Mouse (Mus musculus) liver, embryonic 16.5 days (tissue): ENCODE data around the gene Misp. TPM values are rescaled to one million over a fixed set of nuclear protein-coding genes. Genes with fewer than 3 reads are reported as not detected.
A peak's percentile ranks its signal among the peaks of the same experiment; 100 is the strongest.

ENCODE experiments used
- ATAC-seq: fragments of 200-750 bp; cut with Nextera tagmentation; 2 replicates; pipeline ENCODE4 v1.8.0; 2017; ENCODE audit warnings: low read depth, mild to moderate bottlenecking, moderate number of reproducible peaks, moderate library complexity
- H3K27ac ChIP-seq: fragments of 300-500 bp; sonication (generic); 2 replicates; pipeline ENCODE4 v1.5.1; 2014; ENCODE audit warnings: mild to moderate bottlenecking, low read length
- H3K27me3 ChIP-seq: fragments of 300-500 bp; sonication (generic); 2 replicates; pipeline ENCODE4 v1.6.1; 2014; ENCODE audit warnings: low read depth, low read length, mixed read lengths; ENCODE audit not compliant: control insufficient read depth, insufficient read depth
- H3K36me3 ChIP-seq: fragments of 300-500 bp; sonication (generic); 2 replicates; pipeline ENCODE4 v1.6.1; 2014; ENCODE audit warnings: mild to moderate bottlenecking; ENCODE audit not compliant: control insufficient read depth, insufficient read depth
- H3K4me1 ChIP-seq: fragments of 300-500 bp; sonication (generic); 2 replicates; pipeline ENCODE4 v1.6.1; 2014; ENCODE audit warnings: low read depth, low read length, mixed read lengths; ENCODE audit not compliant: control insufficient read depth
- H3K4me2 ChIP-seq: fragments of 300-500 bp; sonication (generic); 2 replicates; pipeline ENCODE4 v1.6.1; 2014; ENCODE audit warnings: low read depth, low read length, mixed read lengths
- H3K4me3 ChIP-seq: fragments of 300-500 bp; sonication (generic); 2 replicates; pipeline ENCODE4 v1.5.1; 2014; ENCODE audit warnings: low read depth, mild to moderate bottlenecking, low read length
- H3K9ac ChIP-seq: fragments of 300-500 bp; sonication (generic); 2 replicates; pipeline ENCODE4 v1.6.1; 2014; ENCODE audit warnings: low read depth, low read length
- H3K9me3 ChIP-seq: fragments of 300-500 bp; sonication (generic); replicated peaks from 2 replicates; pipeline ENCODE4 v1.6.1; 2016; ENCODE audit warnings: low read length; ENCODE audit not compliant: control insufficient read depth
- WGBS: fragments of 180-500 bp; shearing (Covaris S2); extraction: QIAGEN DNeasy Blood & Tissue Kit; methylation state at CpG from one replicate; pipeline ENCODE4 v1.1.7; 2014; ENCODE audit not compliant: insufficient replicate concordance; 5-methylcytosine and 5-hydroxymethylcytosine counted together
- polyA plus RNA-seq: library from polyadenylated mRNA; unstranded; fragments of >200 nt; fragmentation: Nextera tagmentation; extraction: Ambion mirVana; gene quantifications from 2 replicates; pipeline ENCODE4 v1.2.1, GENCODE M21; 2015

Misp gene
- polyA plus RNA-seq, 1 experiment from 2014 or later = 1.4 TPM

DNA sequence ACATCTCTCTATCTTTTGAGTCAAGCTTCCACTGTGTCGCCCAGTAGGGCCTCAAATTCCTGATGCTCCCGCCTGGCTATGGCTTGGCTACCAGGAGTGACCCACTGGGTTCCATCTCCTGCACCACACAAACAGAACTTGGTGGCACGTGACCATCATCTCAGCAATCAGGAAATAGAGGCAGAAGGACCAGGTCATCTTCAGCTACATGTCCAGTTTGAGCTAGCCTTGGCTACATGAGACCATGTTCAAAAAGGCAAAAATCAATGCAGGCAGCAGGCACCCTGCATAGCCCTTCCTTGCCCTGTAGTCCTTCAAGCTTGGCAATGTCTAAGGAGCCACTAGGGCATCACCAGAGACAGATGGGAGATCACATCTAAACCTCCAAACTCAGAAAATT lies 19.3 kb downstream of the Misp start:
- no peaks in the 10 kb centered on the region for H3K9me3 ChIP-seq
- H3K4me3 ChIP-seq = no peak overlapping the region
- 60% methylated on average over 3 of the region's 3 CpGs for WGBS
- H3K36me3 ChIP-seq = no peaks in the 10 kb centered on the region
- no peak overlapping the region for H3K4me2 ChIP-seq
- ATAC-seq = no peak
- H3K9ac ChIP-seq = no peak overlapping the region
- no peak overlapping the region for H3K27ac ChIP-seq
- no peaks in the 10 kb centered on the region for H3K27me3 ChIP-seq
- peaks cover 5% of the 10 kb centered on the region for H3K4me1 ChIP-seq

DNA sequence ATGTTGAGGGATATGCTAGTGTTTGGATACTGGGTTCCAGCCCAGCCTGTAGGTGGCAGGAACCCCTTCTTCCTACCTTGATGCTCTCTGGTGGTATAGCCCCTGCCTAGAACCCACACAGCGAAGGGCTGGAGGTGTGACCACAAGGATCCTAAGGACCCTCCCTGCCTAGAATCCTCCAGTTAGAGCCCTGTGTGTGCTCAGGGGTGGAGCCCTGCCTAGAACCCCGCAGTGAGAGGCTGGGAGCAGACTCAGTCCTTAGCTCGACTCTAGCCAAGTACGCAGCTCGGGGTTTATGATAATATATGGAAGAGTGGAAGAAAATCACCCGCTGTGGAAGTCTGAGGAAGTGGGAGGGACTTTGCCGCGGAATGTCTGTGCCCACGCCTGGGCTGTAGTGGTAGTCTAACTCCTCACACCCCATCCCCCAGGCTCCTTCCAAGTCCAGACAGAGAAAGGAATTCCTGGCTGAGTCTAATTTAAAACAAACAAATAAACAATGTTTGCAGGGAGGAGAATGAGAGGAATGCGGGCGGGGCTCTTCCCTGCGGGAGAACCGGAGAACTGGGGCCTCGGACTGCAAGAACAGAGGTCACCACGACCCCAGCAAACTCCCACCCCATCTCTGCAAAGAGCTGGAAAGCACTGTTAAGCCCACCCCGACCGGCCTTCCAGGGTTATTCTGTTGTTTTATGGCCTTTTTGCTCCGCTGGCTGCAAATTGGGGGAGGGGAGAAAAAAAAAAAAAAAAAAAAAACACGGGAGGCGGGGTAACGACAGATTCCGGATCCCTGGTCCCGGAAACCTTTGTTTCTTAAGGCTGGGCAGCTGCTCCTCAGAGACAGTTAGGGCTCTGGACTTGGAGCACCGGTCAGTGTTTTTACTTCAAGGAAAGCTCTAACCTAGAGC lies 20.1 kb downstream of the Misp start:
- Histone ChIP-seq H3K4me3 (peak overlapping the region; percentile 55), H3K4me1 (peaks cover 5% of the 10 kb centered on the region), H3K4me2 (peak overlapping the region; percentile 68), H3K9ac (peak overlapping the region; percentile 31), H3K27ac (peak overlapping the region; percentile 60), H3K36me3 (no peaks in the 10 kb centered on the region), H3K27me3 (no peaks in the 10 kb centered on the region), H3K9me3 (no peaks in the 10 kb centered on the region)
- WGBS = under 1% methylated on average over 24 of the region's 24 CpGs
- peak; percentile 77 for ATAC-seq

DNA sequence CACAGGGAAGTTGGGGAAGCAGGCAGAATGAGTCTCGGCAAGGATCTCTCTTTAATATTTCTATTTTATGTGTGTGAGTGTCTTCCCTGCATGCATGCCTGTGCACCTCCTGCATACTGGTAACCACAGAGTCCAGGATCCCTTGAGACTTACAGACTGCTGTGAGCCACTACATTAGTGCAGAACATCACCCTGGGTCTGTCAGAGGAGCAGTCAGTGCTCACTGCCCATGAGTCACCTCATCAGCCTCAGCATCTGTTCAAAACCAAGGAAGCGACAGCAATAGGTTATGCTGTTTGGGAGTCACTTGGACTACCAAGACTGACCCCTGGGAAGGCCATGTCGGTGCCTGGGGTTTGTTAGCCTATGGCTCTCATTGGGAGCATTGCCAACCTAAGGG lies 21.5 kb downstream of the Misp start:
- Histone ChIP-seq H3K9me3 (no peaks in the 10 kb centered on the region), H3K4me1 (peaks cover 5% of the 10 kb centered on the region), H3K4me2 (no peak overlapping the region), H3K27ac (no peak overlapping the region), H3K9ac (no peak overlapping the region), H3K4me3 (no peak overlapping the region), H3K36me3 (no peaks in the 10 kb centered on the region), H3K27me3 (no peaks in the 10 kb centered on the region)
- no peak for ATAC-seq
- 66% methylated on average over 3 of the region's 3 CpGs for WGBS

DNA sequence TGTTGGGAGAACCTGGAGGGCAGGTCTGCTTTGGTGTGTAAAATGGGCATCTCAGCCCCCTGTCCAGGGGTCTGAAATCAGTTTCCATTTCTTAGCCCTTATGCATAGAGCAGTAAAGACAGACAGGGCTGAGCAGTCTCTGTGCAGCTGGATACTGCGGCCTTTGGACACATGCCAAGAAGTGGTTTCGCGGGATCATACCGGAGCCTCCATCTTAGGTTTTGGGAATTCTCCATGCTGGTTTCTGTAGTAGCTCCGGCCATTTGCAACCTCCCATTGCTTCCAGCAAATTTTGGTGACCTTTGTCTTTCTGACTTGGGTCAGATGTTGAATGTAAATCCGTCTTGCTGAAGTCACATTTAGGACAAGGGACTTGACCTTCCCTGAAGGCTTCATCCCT lies 22.7 kb downstream of the Misp start:
- Histone ChIP-seq H3K27me3 (no peaks in the 10 kb centered on the region), H3K9me3 (no peaks in the 10 kb centered on the region), H3K4me3 (no peak overlapping the region), H3K27ac (no peak overlapping the region), H3K4me1 (peaks cover 5% of the 10 kb centered on the region), H3K9ac (no peak overlapping the region), H3K36me3 (no peaks in the 10 kb centered on the region), H3K4me2 (no peak overlapping the region)
- ATAC-seq = no peak
- WGBS = 76% methylated on average over 6 of the region's 6 CpGs

- no peak overlapping the region for H3K27ac ChIP-seq
- peaks cover 3% of the 10 kb centered on the region for H3K4me1 ChIP-seq
- H3K9ac ChIP-seq = no peak overlapping the region
- ATAC-seq = no peak
- H3K36me3 ChIP-seq = no peaks in the 10 kb centered on the region
- H3K9me3 ChIP-seq = no peaks in the 10 kb centered on the region
- H3K27me3 ChIP-seq = no peaks in the 10 kb centered on the region
- no peak overlapping the region for H3K4me3 ChIP-seq
- WGBS = 45% methylated on average over 5 of the region's 5 CpGs
- H3K4me2 ChIP-seq = no peak overlapping the region
Measured at GRCm38 (mm10) chr10:79846553-79846952, 25.8 kb downstream of the Misp start.

DNA sequence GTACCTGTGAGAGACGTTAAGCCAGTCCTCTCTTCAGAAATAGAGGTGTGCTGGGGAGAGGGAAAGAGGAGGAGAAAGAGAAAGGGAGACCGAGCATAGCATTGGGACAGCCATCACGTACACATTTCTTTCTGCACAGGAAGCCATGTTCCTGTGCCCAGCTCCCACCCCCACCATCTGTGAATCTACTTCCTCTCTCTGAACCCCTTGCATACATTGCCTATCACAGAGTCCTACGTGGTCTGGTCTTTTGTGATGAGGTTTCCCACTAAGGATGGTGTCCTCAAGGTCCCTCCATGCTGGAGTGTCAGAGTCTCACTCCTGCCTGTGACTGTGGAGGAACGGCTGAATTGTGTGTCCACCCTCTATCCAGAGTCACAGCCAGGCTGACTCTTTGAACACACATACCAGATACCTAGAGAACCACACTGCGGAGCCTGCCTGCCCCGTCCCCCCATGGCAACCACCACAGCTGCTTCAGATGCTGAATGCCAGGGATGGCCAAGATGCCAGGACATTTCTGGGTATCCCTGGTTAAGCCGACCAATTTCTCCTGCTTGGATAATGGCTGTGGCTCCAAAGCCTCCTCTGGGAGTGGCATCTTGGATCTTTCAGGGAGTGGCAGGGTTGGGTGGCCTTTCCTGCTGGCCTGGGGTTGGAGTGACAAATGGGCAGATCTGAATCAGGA lies 29.3 kb downstream of the Misp start:
- no peak for ATAC-seq
- H3K4me3 ChIP-seq = no peak overlapping the region
- H3K9ac ChIP-seq = no peak overlapping the region
- H3K36me3 ChIP-seq = no peaks in the 10 kb centered on the region
- no peaks in the 10 kb centered on the region for H3K27me3 ChIP-seq
- 43% methylated on average over 8 of the region's 8 CpGs for WGBS
- no peak overlapping the region for H3K4me2 ChIP-seq
- H3K27ac ChIP-seq = no peak overlapping the region
- peaks cover 28% of the 10 kb centered on the region for H3K4me1 ChIP-seq
- H3K9me3 ChIP-seq = no peaks in the 10 kb centered on the region

- ATAC-seq = no peak
- Histone ChIP-seq H3K4me3 (no peak overlapping the region), H3K4me2 (no peak overlapping the region), H3K27me3 (no peaks in the 10 kb centered on the region), H3K4me1 (peaks cover 37% of the 10 kb centered on the region), H3K9me3 (no peaks in the 10 kb centered on the region), H3K27ac (peak overlapping the region; percentile 98), H3K36me3 (peaks cover 5% of the 10 kb centered on the region), H3K9ac (no peak overlapping the region; the same call in 1 of the 2 replicates)
- 49% methylated on average over 3 of the region's 3 CpGs for WGBS
Measured at GRCm38 (mm10) chr10:79851653-79852052, 30.9 kb downstream of the Misp start.

GRCm38 (mm10) chr10:79852107-79852789 lies 31.5 kb downstream of the Misp start:
- peaks cover 10% of the 10 kb centered on the region for H3K36me3 ChIP-seq
- H3K9ac ChIP-seq = no peak overlapping the region; the same call in 1 of the 2 replicates
- whole genome bisulfite sequencing = 38% methylated on average over 9 of the region's 9 CpGs

More at GRCm38 (mm10) chr10:79852107-79852789, 31.5 kb downstream of the Misp start:
- no peak for ATAC-seq
- H3K27ac ChIP-seq = peak overlapping the region; percentile 98
- no peaks in the 10 kb centered on the region for H3K27me3 ChIP-seq
- H3K4me1 ChIP-seq = peaks cover 43% of the 10 kb centered on the region
- H3K9me3 ChIP-seq = no peaks in the 10 kb centered on the region
- H3K4me2 ChIP-seq = peak overlapping the region; percentile 99
- H3K4me3 ChIP-seq = peak overlapping the region; percentile 98
